Mouse (Mus musculus) liver, embryonic 12.5 days (tissue): Measurements from ENCODE around the gene Slc16a14. TPM values are rescaled to one million over a fixed set of nuclear protein-coding genes. Genes with fewer than 3 reads are reported as not detected.

Source experiments
- ATAC-seq: fragments of 200-750 bp; cut with Nextera tagmentation; 2 replicates; pipeline ENCODE4 v1.8.0; 2017; ENCODE audit warnings: moderate number of reproducible peaks, mild to moderate bottlenecking, moderate library complexity
- H3K27ac ChIP-seq: fragments of 300-500 bp; sonication (generic); 2 replicates; pipeline ENCODE4 v1.5.1; 2016; ENCODE audit warnings: mild to moderate bottlenecking
- H3K27me3 ChIP-seq: fragments of 300-500 bp; sonication (generic); replicated peaks from 2 replicates; pipeline ENCODE4 v1.6.1; 2016; ENCODE audit warnings: mild to moderate bottlenecking, moderate library complexity
- H3K36me3 ChIP-seq: fragments of 300-500 bp; sonication (generic); 2 replicates; pipeline ENCODE4 v1.6.1; 2016; ENCODE audit warnings: mild to moderate bottlenecking, moderate library complexity
- H3K4me1 ChIP-seq: fragments of 300-500 bp; sonication (generic); 2 replicates; pipeline ENCODE4 v1.6.1; 2016
- H3K4me2 ChIP-seq: fragments of 300-500 bp; sonication (generic); 2 replicates; pipeline ENCODE4 v1.6.1; 2016; ENCODE audit warnings: mild to moderate bottlenecking, moderate library complexity
- H3K4me3 ChIP-seq: fragments of 300-500 bp; sonication (generic); 2 replicates; pipeline ENCODE4 v1.5.1; 2016; ENCODE audit warnings: mild to moderate bottlenecking, moderate library complexity
- H3K9ac ChIP-seq: fragments of 300-500 bp; sonication (generic); 2 replicates; pipeline ENCODE4 v1.6.1; 2016; ENCODE audit warnings: mild to moderate bottlenecking, moderate library complexity
- H3K9me3 ChIP-seq: fragments of 300-500 bp; sonication (generic); replicated peaks from 2 replicates; pipeline ENCODE4 v1.6.1; 2016; ENCODE audit warnings: mild to moderate bottlenecking, moderate library complexity
- WGBS: fragments of 180-500 bp; shearing (Covaris S2); methylation state at CpG from one replicate; pipeline ENCODE4 v1.1.7; 2016; ENCODE audit not compliant: insufficient replicate concordance; 5-methylcytosine and 5-hydroxymethylcytosine counted together
- polyA plus RNA-seq: library from polyadenylated mRNA; unstranded; fragments of >200 nt; fragmentation: Nextera tagmentation; extraction: Ambion mirVana; gene quantifications from 2 replicates; pipeline ENCODE4 v1.2.1, GENCODE M21; 2016

Gene Slc16a14
- polyA plus RNA-seq, 1 experiment from 2014 or later = 0.05 TPM

DNA sequence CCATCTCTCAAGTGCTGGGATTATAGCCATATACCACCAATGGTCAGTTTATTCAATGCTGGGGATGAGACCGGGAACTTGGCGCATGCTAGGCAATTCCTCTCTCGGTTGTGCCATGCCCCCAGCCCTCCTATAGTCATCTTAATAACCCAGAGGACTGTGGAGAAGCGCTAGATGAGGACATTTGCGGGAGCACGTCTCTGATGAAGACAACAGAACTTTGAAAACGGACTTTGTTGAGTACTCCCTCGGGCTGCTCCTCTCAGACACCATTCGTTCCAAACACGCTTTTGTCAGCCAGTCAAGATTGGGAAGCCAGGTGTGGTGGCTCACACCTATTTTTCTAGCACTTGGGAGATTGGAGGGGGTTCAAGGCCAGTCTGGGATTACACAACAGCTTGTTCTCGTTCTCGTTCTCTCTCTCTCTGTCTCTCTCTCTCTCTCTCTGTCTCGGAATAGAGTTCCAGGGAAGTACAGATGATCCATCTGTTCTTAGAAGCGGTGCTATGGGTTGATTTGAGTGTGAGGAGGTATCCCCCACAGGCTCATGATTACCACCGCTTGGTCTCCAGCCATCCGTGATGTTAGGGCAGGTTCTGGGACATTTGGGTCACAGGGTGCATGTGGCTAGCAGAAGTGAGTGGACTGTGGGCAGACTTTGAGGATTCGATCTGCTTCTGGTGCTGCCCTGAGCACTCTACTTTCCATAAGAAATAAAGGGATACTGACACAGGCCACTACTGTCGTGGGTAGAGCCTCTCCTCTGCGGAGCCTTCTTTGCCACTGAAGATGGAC lies 2.0 kb upstream of the Slc16a14 start:
- no peak for ATAC-seq
- Histone ChIP-seq H3K9me3 (no peaks in the 10 kb centered on the region), H3K9ac (no peak overlapping the region), H3K4me1 (no peaks in the 10 kb centered on the region; the same call in 1 of the 2 replicates), H3K27ac (no peak overlapping the region), H3K27me3 (peaks cover 29% of the 10 kb centered on the region), H3K4me2 (no peak overlapping the region), H3K36me3 (no peaks in the 10 kb centered on the region), H3K4me3 (no peak overlapping the region)
- WGBS = 72% methylated on average over 19 of the region's 19 CpGs

DNA sequence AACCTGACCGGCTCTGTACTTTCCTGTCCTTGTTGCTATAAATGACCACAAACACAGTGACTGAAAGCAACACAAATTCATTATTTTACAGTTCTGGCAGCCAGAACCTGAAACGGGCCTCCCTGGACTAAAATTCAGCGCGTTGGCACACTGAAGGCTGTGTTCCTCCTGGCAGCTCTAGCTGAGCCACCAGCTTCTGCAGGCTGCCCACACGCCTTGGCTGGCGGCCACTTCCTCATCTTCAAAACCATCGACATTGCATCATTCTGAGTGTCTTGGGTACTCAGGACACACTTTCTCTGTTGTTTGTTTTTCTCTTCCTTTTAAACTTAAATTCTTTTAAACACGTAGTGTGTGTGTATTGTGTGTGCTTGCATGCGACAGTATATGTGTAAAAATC lies 734 bp upstream of the Slc16a14 start:
- no peaks in the 10 kb centered on the region for H3K36me3 ChIP-seq
- H3K4me1 ChIP-seq = no peaks in the 10 kb centered on the region; the same call in 1 of the 2 replicates
- WGBS = 30% methylated on average over 9 of the region's 9 CpGs
- no peak overlapping the region for H3K27ac ChIP-seq
- H3K9ac ChIP-seq = no peak overlapping the region
- ATAC-seq = no peak
- no peaks in the 10 kb centered on the region for H3K9me3 ChIP-seq
- H3K4me3 ChIP-seq = no peak overlapping the region
- H3K4me2 ChIP-seq = no peak overlapping the region
- peaks cover 29% of the 10 kb centered on the region for H3K27me3 ChIP-seq

DNA sequence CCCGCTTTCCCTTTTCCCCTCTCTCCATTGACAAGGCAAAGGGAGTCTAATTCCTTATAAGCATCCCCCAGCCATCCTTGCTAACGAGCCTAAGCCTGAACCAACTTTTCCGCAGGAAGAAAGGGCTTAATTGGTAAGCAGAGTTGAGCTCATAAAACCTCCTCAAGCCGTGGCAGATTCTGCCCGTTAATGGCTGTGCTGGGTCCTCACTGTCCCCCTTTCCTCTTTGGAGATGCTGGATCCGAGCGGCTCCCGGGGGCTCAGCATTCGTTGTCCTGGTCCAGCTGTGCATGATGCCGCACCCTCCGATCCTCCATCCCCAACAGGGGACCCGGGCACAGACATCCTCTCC lies 807 bp downstream of the Slc16a14 start:
- 4% methylated on average over 12 of the region's 12 CpGs for WGBS
- Histone ChIP-seq H3K27me3 (peaks cover 29% of the 10 kb centered on the region), H3K4me1 (no peaks in the 10 kb centered on the region; the same call in 1 of the 2 replicates), H3K9ac (no peak overlapping the region), H3K27ac (no peak overlapping the region), H3K9me3 (no peaks in the 10 kb centered on the region), H3K4me3 (peak overlapping the region; percentile 40), H3K36me3 (no peaks in the 10 kb centered on the region), H3K4me2 (peak overlapping the region; percentile 64)
- ATAC-seq = no peak

DNA sequence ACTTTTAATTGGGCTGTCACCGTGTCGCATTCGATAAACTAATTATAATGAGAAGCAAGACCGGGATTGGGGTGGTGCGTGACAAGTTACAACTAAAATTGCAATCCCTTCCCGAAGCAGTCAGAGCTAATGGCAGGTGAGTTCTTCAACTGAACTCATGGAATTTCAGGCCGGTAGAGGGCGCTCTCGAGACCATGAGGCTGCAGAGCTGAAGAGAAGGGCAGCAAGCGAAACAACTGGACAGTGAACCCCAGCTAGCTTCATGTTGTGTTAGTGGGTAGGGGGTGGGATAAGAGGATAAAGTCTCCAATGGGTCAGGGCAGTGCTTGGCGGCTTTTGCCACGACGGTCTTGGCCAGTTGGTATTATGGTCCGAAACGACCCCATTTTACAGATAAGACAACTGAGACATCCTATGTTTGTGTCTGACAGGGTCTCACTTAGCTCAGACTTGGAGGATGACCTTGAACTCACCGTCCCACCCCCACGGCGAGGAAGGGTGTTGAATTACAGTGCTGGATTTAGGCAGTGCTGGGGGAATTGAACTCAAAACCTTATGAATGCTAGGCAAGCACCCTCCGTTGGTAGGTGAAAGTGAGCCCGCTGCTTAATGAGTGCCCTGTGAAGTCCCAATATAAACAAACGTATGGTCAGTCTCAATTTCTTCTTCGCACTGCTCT lies 1.3 kb downstream of the Slc16a14 start:
- Histone ChIP-seq H3K4me3 (no peak overlapping the region), H3K9me3 (no peaks in the 10 kb centered on the region), H3K9ac (no peak overlapping the region), H3K4me2 (peak overlapping the region; percentile 64), H3K4me1 (no peaks in the 10 kb centered on the region; the same call in 1 of the 2 replicates), H3K27ac (no peak overlapping the region), H3K36me3 (no peaks in the 10 kb centered on the region), H3K27me3 (peaks cover 29% of the 10 kb centered on the region)
- 11% methylated on average over 22 of the region's 22 CpGs for WGBS
- ATAC-seq = no peak

DNA sequence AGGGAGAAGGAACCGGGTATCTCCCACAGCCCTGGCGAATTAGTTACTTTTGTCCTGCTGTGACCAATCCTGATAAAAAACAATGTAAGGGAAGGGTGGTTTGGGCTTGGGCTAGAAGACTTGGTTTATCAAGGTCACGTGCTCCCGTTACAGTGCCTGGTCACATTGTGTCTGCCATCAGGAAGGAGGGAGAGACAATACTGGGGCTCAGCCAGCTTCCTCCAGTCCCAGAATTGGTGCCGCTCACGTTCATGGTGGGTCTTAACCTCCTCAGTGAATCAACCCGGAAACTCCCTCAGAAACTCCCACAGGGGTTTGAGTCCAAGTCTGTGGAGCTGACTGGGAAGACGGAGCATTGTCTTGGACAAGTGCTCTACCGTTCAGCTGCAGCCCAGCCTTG lies 9.3 kb downstream of the Slc16a14 start:
- Histone ChIP-seq H3K36me3 (no peaks in the 10 kb centered on the region), H3K27me3 (no peaks in the 10 kb centered on the region), H3K4me2 (no peak overlapping the region), H3K9ac (no peak overlapping the region), H3K9me3 (no peaks in the 10 kb centered on the region), H3K27ac (no peak overlapping the region), H3K4me3 (no peak overlapping the region), H3K4me1 (peaks cover 10% of the 10 kb centered on the region; the same call in 1 of the 2 replicates)
- ATAC-seq = no peak
- WGBS = 59% methylated on average over 9 of the region's 9 CpGs

DNA sequence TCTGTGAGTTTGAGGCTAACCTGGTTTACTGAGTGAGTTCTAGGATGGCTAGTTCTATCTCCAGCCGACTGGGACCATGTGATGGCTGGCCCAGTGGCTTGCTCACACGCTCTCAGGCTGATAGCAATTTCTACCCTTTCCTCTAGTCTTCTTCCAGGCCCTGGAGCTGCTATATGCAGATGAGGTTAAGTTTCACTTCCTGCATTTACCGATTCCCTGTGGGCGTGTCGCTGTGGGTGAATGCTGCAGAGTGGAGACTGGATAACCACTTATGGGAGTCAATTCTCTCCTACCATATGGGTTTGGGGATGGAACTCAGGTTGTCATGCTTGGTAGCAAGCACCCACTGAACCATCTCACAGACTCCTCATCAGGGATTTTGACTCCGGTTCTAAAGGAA lies 10.8 kb downstream of the Slc16a14 start:
- Histone ChIP-seq H3K4me1 (peaks cover 10% of the 10 kb centered on the region; the same call in 1 of the 2 replicates), H3K9ac (no peak overlapping the region), H3K4me2 (no peak overlapping the region), H3K27me3 (no peaks in the 10 kb centered on the region), H3K9me3 (no peaks in the 10 kb centered on the region), H3K27ac (no peak overlapping the region), H3K4me3 (no peak overlapping the region), H3K36me3 (no peaks in the 10 kb centered on the region)
- no peak for ATAC-seq
- 46% methylated on average over 6 of the region's 6 CpGs for WGBS

DNA sequence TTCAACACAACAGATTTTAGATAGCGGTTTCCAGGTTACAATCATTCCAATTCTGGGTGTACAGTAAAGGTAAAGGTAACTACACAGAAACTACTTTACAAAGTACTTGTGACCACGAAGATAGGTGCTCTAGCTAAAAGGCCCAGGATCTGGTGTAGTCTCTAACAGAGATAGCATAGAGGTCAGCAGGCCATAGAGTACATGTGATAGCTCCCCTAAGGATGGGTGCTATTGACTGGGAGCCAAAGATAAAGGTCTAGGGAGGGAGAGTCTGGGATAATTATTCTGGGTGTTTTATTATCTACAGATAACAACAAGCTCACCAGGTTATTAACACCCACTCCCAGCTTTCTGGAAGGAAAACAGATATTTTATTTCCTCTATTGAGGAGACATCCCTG lies 11.5 kb downstream of the Slc16a14 start:
- Histone ChIP-seq H3K27ac (no peak overlapping the region), H3K4me2 (no peak overlapping the region), H3K27me3 (no peaks in the 10 kb centered on the region), H3K4me1 (peaks cover 10% of the 10 kb centered on the region; the same call in 1 of the 2 replicates), H3K4me3 (no peak overlapping the region), H3K36me3 (no peaks in the 10 kb centered on the region), H3K9me3 (no peaks in the 10 kb centered on the region), H3K9ac (no peak overlapping the region)
- 65% methylated on average over 2 of the region's 2 CpGs for WGBS
- 0 out of 2 replicates have a peak, but pooled peaks have one; percentile 37 for ATAC-seq

DNA sequence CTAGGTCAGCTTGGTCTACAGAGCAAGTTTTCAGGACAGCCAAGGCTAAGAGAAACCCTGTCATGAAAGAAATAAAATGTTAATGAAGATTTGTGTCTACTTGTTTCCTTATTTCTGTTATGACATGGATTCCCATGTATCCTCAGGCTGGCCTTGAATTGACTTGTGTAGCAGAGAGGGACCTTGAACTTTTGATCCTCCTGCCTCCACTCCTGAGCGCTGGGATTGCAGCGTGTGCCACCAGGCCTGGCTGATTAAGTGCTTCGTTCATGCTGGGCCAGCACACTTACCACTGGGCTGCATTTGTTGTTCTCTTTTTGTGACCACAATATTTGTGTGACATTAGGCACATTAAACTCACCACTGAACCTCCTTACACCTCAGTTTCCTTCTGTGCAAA lies 16.1 kb downstream of the Slc16a14 start:
- no peak overlapping the region for H3K4me3 ChIP-seq
- H3K27me3 ChIP-seq = no peaks in the 10 kb centered on the region
- 85% methylated on average over 3 of the region's 3 CpGs for WGBS
- no peaks in the 10 kb centered on the region for H3K36me3 ChIP-seq
- H3K9me3 ChIP-seq = no peaks in the 10 kb centered on the region
- no peak for ATAC-seq
- peaks cover 8% of the 10 kb centered on the region; the same call in 1 of the 2 replicates for H3K4me1 ChIP-seq
- H3K9ac ChIP-seq = no peak overlapping the region
- H3K4me2 ChIP-seq = no peak overlapping the region
- no peak overlapping the region for H3K27ac ChIP-seq

DNA sequence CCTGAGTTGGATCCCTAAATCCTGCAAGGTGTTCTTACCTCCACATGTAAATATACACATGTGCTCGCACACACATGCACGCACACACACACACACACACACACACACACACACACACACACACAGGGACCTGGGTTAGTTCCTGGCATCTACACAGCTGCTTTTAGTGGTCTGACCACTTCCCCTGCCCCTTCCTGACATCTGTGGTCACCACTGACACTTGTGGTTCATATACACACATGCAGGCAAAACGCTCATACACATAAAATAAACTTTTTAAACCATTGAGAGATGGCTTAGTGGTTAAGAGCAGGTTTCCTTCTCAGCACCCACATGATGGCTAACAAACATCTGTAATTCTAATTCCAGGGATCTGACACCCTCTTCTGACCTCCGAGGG lies 19.9 kb downstream of the Slc16a14 start:
- H3K4me2 ChIP-seq = no peak overlapping the region
- H3K36me3 ChIP-seq = no peaks in the 10 kb centered on the region
- no peaks in the 10 kb centered on the region for H3K4me1 ChIP-seq
- H3K9ac ChIP-seq = no peak overlapping the region
- H3K27me3 ChIP-seq = no peaks in the 10 kb centered on the region
- WGBS = 31% methylated on average over 4 of the region's 4 CpGs
- no peak for ATAC-seq
- no peak overlapping the region for H3K27ac ChIP-seq
- no peaks in the 10 kb centered on the region for H3K9me3 ChIP-seq
- H3K4me3 ChIP-seq = no peak overlapping the region

DNA sequence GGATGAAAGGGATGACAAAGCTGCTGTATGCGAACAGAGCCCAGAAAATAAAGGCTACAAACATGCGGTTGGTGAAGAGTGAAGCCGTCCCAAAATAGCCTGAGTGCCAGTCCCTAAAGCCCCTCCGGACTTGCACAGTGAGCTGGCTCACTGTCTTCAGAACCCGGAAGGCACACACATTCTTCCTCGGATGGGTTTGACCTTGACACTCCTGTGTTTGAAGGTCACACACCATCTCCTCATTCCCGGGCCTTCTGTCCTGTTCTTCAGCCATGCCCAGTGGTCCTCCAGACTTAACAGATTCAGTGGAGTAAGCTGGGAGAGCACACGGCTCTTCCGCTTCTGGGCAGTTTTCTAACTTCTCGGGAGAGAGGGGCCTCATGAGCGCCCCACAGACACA lies 22.4 kb downstream of the Slc16a14 start:
- ATAC-seq = no peak
- no peak overlapping the region for H3K4me3 ChIP-seq
- H3K4me2 ChIP-seq = no peak overlapping the region
- H3K36me3 ChIP-seq = no peaks in the 10 kb centered on the region
- H3K9me3 ChIP-seq = no peaks in the 10 kb centered on the region
- 79% methylated on average over 11 of the region's 11 CpGs for WGBS
- no peak overlapping the region for H3K9ac ChIP-seq
- no peaks in the 10 kb centered on the region for H3K27me3 ChIP-seq
- H3K4me1 ChIP-seq = no peaks in the 10 kb centered on the region
- H3K27ac ChIP-seq = no peak overlapping the region

DNA sequence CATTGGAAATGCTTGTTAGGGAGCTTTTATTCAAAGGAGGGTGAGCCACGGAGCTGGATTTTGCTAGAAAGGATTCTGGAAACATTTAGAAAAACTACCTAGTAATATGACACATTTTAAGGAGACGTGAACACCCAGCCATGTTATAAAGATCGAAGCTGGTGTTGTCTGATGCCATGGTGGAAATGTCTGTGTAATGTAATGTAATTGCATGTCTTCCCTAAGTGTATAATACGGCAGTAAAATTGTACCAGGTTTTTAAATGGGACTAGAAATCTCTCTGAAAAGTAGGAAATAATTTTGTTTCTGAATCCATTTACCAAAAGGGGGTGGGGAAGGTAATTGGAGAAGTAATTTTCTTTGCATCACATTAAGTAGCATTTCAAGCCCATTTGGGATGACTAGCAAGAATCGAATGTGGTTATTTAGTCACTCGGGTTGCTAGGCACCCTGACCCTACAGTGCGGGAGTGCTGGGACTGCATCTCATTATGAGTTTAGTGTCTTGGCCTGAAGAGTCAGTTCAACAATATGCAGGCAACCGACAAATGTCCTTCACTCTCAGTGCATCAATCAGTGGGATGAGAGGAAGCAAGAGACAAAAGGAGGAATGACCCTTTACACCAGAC lies 24.6 kb downstream of the Slc16a14 start:
- WGBS = 72% methylated on average over 8 of the region's 8 CpGs
- H3K9me3 ChIP-seq = no peaks in the 10 kb centered on the region
- H3K27ac ChIP-seq = no peak overlapping the region
- no peaks in the 10 kb centered on the region for H3K36me3 ChIP-seq
- no peaks in the 10 kb centered on the region for H3K4me1 ChIP-seq
- H3K4me2 ChIP-seq = no peak overlapping the region
- no peak overlapping the region for H3K4me3 ChIP-seq
- no peak overlapping the region for H3K9ac ChIP-seq
- no peak for ATAC-seq
- no peaks in the 10 kb centered on the region for H3K27me3 ChIP-seq

DNA sequence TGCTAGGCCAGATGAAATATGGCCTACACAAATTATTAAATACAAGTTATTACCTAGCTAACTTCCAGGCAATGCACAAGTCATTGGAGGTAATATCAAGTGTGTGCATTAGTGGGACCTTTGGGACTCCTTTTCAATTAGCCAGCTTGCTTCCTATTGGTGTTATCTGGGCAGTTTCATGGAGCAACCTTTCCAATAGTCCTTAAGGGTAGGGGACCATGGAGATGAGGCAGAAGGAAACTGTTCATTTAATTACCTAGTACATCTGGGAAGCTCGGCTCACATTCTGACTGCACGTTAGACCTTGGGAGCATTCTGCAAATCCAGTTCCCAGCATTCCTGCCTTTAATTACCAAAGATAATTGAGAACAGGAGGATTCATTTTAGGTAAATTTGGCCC lies 30.5 kb downstream of the Slc16a14 start:
- ATAC-seq = no peak
- no peak overlapping the region for H3K4me2 ChIP-seq
- no peaks in the 10 kb centered on the region for H3K27me3 ChIP-seq
- H3K9me3 ChIP-seq = no peaks in the 10 kb centered on the region
- H3K4me3 ChIP-seq = no peak overlapping the region
- H3K27ac ChIP-seq = no peak overlapping the region
- H3K36me3 ChIP-seq = no peaks in the 10 kb centered on the region
- 80% methylated on average over 2 of the region's 2 CpGs for WGBS
- H3K4me1 ChIP-seq = no peaks in the 10 kb centered on the region
- no peak overlapping the region for H3K9ac ChIP-seq
